Mouse (Mus musculus): ENCODE data around the gene Fbxo17.

The Fbxo17 gene

DNA sequence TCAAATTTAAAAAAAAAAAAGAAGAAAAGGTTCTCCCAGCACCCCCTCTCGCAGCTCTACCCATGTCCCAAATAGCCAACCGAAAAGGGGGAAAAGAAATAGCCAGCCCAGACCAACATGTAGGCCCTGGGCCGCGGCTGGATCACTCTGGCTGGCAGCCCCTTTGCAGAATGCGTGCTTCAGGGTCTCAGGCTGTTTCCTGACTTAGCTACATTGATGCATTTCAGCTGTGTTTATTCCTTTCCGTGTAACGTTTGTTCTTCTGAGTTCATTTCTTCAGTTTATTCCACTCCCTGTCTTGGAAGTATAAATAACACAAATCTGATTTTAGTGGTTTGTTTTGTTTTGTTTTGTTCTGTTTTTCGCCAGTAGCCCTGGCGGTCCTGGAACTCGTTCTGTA is 1.1 kb downstream of the Fbxo17 start:
- in situ Hi-C loops (cut with MboI, MseI), result no loop called here

DNA sequence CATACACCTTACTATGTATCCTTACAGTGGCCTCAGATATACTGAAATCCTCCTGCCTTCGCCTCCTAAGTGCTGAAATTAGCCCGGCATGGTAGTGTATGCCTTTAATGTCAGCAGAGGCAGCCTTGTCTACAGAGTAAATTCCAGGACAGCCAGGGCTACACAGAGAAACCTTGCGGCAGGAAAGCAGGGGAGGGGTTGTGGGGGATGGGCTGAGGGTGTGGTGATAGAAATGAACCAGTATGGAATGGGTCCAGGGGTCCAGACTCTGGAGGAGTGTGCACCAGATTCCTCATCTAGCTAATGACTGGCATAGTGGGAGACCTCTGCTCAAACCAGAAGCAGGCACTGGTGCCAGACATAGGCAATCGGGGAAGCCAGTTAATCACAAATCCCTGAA is 2.6 kb downstream of the Fbxo17 start:
- in situ Hi-C loops (cut with MboI, MseI), result no loop called here

DNA sequence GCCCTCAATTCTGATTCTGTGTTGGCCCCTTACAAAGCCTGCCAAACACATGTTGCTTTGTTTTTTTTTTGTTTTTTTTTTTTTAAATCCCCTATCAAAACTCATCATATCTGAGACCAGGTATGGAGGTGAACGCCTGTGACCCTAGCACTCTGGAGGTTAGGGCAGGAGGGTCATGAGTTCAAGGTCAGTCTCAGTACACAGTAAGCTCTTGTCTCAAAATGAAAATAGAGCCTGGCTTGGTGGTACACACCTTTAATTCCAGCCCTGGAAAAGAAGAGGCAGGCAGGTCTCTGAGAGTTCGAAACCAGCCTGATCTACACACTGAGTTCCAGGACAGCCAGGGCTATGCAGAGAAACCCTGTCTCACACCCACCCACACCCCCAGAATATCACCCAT is 3.0 kb downstream of the Fbxo17 start:
- in situ Hi-C loops (cut with MboI, MseI), result no loop called here

DNA sequence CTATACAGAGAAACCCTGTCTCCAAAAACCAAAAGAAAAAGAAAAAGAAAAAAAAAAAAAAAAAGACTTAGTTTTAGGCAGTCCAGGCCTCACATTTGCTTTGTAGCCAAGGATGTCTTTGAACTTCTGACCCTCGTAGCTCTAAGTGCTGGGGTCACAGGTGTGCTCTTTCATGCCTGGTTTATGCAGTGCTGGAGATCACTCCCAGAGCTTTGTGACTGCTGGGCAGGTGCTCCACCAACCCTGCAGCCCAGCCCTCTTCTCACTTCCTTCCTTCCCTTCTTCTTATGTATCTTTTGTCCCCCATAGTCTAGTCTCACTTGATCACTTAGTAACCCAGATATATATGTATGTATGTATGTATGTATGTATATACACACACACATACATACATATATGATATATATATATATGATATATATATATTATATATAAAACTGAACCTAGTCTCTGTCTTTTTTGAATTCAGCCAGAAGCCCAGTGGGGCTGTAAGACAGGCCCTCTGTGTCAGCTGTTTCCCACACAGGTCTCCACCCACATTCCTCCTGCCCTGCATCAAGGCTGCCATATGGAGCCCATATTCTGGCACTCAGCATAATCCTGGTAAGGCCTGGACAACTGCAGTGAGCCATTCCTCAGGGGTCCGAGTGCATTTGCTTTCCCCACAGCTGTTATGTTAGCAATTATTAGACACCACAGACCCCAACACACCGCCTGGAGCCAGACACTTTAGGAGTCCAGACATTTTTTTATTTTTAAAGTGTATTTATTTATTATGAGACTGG is 4.3 kb downstream of the Fbxo17 start:
- in situ Hi-C loops (cut with MboI, MseI), result no loop called here

DNA sequence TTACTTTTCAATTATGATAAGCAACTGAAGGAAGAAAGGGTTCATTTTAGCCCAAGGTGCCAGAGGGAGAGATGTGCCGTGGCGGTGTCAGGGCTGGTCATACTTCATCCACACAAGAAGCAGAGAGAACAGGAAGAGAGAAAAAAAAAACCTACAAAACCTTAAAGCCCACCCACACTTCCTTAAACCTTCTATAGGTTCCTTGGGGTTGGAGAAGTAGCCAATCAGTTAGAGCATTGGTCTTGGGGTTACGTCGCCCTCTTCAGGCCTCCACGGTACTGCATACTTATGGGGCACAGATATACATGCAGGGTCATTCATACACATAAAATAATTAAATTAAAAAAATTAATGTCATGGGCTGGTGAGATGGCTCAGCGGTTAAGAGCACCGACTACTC is 5.5 kb downstream of the Fbxo17 start:
- in situ Hi-C loops (cut with MboI, MseI), result no loop called here

DNA sequence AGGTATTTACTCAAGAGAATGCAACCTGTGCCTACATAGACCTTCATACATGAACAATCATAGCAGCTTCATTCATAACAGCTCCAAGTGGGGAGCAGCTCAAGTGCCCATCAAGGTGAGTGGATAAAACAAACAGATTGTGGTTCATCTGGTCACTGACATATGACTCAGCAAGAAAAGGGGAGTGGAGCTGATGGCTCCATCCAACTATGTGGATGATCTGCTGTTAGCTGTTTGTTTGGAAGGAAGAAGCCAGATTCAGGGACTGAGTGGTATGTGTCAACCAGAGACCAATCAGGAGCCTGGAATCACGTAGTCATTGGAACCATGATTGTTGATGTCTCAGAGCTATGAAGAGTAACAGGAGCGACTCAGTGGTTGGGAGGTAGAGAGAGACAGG is 8.0 kb downstream of the Fbxo17 start:
- in situ Hi-C loops (cut with MboI, MseI), result loop anchor here (5.0 kb wide), 2 partner anchors 77 to 122 kb away; no protein-coding TSS in a partner anchor

DNA sequence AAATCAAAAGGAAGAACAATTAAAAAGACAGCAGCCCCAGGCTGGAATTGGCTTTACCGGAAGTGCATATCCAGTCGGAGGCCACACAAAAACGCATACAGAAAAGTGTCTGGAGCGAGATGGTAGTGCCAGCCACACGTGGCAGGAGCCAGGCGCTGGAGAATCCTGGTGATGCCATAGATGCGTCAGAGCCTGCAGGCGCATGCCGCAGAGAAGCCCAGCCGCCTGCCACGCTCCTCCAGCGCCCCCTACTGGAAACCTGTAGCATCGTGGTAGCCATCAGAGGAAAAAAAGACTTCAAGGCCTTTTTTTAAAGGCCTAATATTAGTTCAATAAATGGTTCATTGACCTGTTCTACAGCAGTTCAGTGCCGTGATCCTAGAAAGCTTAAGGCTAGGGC is 10.0 kb downstream of the Fbxo17 start:
- in situ Hi-C loops (cut with MboI, MseI), result loop anchor here (5.0 kb wide), 2 partner anchors 79 to 124 kb away; no protein-coding TSS in a partner anchor

DNA sequence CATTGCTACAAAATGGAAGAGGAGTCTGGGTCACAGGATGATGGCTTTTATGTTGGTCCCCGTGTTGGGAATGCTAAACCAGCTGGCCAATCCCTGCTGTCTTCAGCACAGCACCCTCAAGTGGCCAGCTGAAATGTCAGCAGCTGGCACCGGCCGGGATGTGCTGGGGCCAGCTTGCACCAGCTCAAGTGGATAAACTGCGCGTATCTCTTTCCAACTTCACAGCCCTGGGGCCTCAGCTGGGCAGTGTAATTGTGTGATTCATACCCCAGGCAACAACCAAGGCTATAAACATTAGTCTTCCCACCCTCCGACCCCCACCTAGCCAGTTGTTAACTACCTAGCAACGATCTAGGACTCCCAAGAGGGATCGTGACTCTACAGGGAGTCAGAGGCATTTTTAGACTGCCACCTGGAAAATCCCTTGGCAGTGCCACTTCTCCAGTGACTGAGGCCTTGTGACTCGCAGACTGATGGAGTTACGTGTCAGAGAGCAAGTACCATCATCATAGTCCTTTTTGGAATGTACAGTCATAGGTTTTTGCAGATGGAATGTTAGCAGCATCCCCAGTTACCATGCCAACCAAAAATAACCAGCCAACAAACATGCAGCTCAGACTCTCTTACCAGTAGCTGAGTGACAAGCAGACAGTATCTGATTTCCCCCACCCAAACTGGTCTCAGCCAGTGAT is 11.2 kb downstream of the Fbxo17 start:
- in situ Hi-C loops (cut with MboI, MseI), result loop anchor here (5.0 kb wide), 2 partner anchors 80 to 125 kb away; no protein-coding TSS in a partner anchor

DNA sequence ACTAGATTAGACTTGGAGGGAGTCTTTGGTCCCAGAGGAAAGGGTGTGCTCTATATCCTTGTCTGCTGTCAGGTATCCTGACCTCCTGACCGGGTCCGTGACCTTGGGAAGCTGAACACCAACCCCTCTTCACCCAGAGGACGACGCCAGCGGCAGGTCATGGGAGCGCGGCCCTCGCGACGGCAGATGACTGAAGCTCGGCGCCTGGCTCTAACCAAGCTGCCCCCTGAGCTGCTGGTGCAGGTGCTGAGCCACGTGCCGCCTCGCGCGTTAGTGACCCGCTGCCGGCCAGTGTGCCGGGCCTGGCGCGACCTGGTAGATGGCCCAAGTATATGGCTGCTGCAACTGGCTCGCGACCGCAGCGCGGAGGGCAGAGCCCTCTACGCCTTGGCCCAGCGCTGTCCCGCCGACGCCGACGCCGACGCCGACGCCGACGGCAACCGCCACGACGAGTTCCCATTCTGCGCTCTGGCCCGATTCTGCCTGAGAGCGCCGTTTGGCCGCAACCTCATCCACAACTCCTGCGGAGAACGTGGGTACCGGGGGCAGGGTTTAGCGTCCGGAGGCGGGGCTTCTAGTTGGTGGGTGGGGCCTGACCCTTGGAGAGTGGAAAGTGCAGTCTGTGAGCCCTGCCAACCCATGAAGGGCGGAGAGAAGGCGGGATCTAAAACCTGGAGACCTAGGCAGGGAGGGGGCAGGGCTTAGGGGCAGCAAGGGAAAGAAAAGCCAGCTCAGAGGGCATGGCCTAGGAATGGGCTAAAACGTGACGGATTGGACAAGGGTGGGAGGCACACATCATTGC is 15.9 kb downstream of the Fbxo17 start:
- in situ Hi-C loops (cut with MboI, MseI), result no loop called here

DNA sequence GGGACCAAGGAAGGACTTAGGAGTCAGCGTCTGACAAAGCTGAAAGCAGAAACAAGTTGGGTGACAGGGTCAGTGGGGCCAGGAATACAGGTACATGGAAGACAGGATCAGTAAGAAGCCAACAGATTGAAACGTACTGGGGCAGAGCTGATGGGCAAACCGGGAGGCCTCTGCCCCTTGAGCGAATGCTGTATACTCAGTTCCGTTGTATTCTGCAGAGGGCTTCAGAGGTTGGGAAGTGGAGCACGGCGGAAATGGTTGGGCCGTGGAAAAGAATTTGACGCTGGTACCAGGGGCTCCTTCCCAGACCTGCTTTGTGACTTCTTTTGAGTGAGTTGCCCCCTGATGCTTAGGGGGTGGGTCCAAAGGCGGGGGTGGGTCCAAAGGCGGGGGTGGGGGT is 16.6 kb downstream of the Fbxo17 start:
- in situ Hi-C loops (cut with MboI, MseI), result no loop called here

DNA sequence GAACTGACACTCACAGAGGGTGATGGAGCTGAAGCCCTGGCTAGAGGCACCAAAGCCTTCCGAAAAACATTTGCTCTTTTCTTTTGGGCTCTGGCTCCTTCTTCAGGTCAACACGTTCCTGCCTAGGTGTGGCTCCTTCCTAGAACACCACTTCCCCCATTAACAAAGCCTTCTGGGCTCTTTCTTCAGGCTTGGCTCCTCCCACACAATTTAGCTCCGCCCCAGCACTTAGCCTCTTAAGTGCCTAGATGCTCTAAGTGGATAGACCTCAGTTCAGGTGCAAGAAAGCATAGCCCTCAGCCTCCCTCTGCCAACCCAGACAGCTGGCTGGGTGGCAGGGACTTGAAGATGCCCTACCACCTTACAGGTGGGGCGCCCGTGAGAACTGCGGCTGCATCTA is 19.1 kb downstream of the Fbxo17 start:
- in situ Hi-C loops (cut with MboI, MseI), result no loop called here

DNA sequence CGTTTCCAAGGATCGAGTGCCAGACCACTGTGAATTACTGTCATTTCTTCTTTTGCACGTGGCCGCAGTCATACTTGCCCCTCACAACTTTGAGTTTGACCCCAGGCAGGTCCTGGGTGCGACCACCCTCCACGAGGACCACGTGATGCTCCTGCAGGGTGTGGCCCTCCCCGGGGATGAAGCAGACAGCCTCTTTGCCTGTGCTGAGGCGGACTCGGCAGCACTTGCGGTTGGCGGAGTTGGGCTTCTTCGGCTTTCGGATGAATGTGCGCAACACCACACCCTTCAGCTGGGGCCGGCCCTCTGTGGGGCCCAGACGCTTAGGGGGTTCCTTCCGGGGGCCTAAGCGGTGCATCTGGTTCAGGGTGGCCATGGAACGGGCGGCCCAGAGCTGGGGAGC is 23.2 kb downstream of the Fbxo17 start:
- in situ Hi-C loops (cut with MboI, MseI), result no loop called here

DNA sequence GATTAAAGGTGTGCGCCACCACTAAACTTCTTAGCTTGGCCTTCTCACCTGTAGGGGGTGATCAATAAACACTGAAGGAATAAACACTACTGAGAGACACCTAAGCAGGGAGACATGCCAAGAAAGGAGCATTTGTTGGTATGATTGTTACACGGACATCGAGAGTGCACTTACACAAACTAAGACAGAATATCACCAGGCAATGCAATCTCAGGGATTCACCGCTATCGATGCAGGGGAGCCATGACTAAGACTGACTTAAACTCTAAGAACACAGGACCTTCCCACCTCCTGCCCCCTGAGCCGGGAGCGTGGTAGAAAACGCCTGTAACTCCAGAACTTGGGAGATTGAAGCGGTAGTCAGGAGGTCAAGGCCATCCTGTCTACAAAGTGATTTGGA is 24.3 kb downstream of the Fbxo17 start:
- in situ Hi-C loops (cut with MboI, MseI), result no loop called here

DNA sequence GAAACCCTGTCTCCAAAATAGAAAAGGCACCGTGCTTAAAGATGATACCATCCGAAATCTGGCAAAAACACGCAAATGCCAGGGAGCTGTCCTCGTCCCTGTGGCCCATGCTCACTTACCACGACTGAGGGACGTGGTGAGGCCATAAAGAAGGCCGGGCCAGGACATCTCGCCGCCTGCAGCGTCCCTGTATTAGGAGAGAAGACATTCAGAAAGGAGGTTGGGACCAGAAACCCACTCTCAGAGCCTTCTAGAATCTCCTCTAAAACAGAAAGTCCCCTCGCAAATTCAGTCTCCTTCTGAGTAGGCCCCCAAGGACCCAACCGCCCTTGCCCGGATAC is 24.7 kb downstream of the Fbxo17 start:
- in situ Hi-C loops (cut with MboI, MseI), result no loop called here

DNA sequence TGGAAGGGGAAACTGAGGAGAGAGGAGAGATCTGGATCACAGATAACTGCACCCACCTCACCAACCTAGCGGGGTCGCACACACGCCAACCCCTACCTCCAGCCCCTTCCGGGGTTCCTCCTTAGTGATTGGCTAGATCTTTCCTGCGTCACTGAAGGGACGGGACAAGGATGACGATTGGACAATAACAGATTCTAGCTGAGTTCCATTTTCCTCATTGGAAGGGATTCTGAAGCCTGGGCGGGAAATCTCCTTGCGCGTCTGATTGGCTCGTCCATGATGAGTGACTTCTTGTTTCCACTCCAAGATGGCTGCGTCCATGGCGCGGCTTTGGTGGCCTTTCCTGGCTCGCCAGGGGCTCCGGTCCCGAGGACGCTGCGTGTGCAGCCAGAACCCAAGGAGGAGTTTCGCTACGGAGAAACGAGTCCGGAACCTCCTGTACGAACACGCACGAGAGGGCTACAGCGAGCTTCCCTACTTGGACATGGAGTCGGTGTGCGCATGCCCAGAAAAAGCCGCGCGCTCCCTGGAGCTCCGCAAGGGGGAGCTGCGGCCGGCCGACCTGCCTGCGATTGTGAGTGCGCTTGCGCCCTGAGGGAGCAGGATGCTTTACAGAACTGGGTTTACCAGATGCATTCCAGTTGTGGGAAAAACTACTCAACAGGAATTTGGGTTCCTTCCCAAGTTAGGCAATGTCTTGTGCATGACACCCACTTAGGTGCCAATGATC is 25.3 kb downstream of the Fbxo17 start, which contains the start of the genes Mrps12 and Sars2:
Mrps12 (minus strand) TSS at position 112 of the 730 bp plus-strand sequence.
Sars2 (plus strand) TSS at position 284 of the 730 bp plus-strand sequence.
- in situ Hi-C loops (cut with MboI, MseI), result no loop called here

DNA sequence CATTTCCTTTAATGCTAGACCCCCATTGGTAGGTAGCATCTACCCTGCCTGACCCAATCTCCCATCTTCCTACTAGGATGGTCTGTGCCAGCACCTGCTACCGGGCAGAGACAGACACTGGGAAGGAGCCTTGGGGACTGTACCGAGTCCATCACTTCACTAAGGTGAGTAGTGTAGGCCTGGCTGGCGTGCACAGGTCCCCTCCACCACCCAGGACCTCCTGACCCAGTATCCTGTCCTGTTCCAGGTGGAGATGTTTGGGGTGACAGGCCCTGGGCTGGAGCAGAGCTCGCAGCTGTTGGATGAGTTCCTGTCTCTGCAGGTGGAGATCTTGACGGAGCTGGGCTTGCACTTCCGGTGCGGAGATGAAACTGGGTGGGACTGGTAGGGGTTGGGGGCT is 33.3 kb downstream of the Fbxo17 start:
- in situ Hi-C loops (cut with MboI, MseI), result no loop called here

DNA sequence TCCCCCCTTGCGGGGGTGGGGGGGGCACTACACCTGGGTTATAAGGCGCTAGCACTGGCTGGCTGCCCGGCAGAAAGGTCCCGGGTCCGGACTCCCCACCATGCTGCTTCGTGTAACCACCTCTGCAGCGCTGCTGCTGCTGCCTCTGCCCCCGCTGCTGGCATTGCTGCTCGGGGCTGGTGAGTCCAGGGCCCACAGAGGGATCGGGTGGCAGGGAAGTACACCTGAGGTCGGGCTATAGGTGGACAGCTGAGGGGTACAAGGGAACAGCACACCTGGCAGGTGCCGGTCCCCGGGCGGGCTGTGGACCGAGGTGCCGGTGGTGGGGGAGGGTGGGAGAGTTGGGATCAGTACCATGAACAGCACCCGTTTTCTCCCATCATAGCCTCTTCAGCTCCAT is 39.5 kb downstream of the Fbxo17 start, which contains the start of gene Ccer2:
Ccer2 (plus strand) TSS at position 96 of the 400 bp plus-strand sequence.
- in situ Hi-C loops (cut with MboI, MseI), result no loop called here

DNA sequence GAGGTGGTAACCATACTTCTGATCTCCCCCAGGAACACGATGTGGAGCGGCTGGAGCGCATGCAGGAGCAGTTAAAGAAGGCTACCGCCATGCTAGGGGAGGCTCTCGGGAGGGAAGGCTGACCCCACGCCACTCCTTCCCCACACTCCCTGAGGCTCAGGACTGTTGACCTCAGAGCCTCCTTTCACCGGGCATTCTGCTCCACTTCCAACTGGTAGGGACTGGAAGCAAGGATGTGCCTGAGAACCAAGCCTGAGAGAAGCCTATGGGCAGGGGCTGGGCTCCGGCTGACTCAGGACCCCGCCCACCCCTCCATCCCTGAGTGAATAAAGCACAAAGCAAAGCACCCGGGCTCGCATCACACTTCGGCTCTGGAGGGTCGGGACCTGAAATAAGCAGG is 42.0 kb downstream of the Fbxo17 start:
- in situ Hi-C loops (cut with MboI, MseI), result no loop called here

DNA sequence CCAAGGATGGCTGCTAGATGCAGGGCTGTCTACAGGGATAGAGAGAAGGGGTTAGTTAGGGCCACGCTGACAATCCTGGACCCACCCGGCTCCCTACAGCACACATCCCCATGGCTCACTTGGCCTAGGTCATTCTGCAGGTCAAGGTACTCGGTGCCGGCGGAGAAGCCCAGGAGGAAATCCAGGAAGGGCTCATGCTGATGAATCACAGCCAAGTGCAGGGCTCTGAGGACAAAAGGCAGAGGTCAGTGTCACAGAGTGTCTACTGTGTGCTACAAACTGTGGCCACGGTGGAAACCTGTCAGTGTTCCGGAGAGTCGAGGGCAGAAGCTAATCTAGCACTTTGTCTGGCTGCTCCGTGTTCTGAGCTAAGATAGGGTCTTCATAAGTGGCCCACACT is 45.3 kb downstream of the Fbxo17 start:
- in situ Hi-C loops (cut with MboI, MseI), result no loop called here

DNA sequence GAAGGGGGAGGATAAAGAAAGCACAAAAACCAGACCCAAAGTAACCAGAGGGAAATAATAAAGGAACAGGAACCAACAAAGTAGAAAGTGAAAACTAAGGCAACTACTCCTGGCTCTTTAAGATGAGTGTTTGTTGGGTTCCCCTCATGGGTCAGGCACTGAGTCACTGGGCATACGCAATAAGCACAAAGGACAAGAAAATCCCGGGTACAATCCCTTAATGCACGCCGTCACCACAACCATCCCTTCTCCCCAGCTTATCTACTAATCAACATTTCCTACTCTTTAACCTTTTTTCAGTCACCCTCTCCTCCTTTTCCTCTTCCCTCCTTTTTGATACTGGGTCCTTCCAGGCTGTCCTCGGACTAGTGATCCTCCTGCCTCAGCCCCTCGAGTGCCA is 48.6 kb downstream of the Fbxo17 start:
- in situ Hi-C loops (cut with MboI, MseI), result no loop called here

DNA sequence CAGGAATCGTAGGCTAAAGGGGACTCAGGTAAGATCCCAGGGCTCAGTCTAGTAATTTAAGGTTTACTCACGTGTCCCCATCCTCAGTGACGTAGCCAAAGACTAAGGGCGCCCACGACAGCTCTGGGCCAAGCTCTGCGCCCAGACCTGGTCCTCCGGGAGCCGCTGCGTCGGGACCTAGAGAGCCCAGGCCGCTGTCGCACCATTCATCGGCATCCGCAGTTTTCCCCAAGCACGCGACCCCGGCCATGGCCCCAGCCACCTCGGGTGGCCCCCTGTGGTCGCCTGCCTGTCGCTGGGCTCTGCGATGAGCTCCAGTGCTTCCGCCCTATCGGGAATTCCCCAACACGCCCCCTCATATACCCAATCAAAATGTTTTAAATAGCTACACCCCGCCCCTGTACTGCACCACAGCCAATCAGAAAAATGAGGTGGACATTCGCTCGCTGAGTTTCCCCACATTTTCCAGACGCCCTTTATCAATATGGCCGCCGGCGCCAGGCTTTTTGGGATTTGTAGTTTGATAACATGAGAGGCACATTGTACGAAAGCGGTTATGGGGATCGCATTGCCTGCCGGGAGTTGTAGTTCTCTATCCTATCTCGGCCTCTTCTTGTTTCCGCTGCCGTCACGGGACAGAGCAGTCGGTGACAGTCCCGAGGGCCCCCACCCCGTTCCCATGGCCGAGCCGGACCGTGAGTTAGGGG is 49.7 kb downstream of the Fbxo17 start, which contains the start of gene Sirt2:
Sirt2 (plus strand) TSS at position 563 of the 707 bp plus-strand sequence.
- in situ Hi-C loops (cut with MboI, MseI), result no loop called here
